Comparison of ENCODE assay signal across 24 mouse cellular contexts in genomic region chr16:48192197-48192596, GRCm38 (mm10).
"Had no signal": no experiment of that assay in that cellular context is flagged by ENCODE, and none has a peak within 500 bp of the region (broad histone marks: within the 10 kb centered on the region; RNA-seq: fewer than 3 reads in every experiment).

No protein-coding gene starts in this region.

- H3K36me3 ChIP-seq: heart, embryonic 13.5 days; heart, embryonic 15.5 days; hindbrain, embryonic 13.5 days; hindbrain, embryonic 15.5 days; limb, embryonic 13.5 days; limb, embryonic 15.5 days had no signal

- H3K4me1 ChIP-seq: heart, embryonic 13.5 days; heart, embryonic 15.5 days; hindbrain, embryonic 13.5 days; hindbrain, embryonic 15.5 days; limb, embryonic 13.5 days; limb, embryonic 15.5 days had no signal

- H3K4me3 ChIP-seq: heart, adult 2 months; heart, embryonic 13.5 days; heart, embryonic 15.5 days; hindbrain, embryonic 13.5 days; hindbrain, embryonic 15.5 days; limb, embryonic 13.5 days; limb, embryonic 15.5 days had no signal

- H3K4me2 ChIP-seq: heart, embryonic 11.5 days; heart, embryonic 13.5 days; heart, embryonic 15.5 days; hindbrain, embryonic 13.5 days; hindbrain, embryonic 15.5 days; limb, embryonic 13.5 days; limb, embryonic 15.5 days; liver, embryonic 11.5 days had no signal

- H3K27ac ChIP-seq: heart, adult 2 months; heart, embryonic 13.5 days; heart, embryonic 15.5 days; hindbrain, embryonic 13.5 days; hindbrain, embryonic 15.5 days; hindbrain, postnatal 0 days; limb, embryonic 13.5 days; limb, embryonic 15.5 days had no signal

- H3K9ac ChIP-seq: forebrain, postnatal 0 days; heart, embryonic 13.5 days; heart, embryonic 15.5 days; hindbrain, embryonic 13.5 days; hindbrain, embryonic 15.5 days; limb, embryonic 13.5 days; limb, embryonic 15.5 days had no signal

- H3K9me3 ChIP-seq: heart, embryonic 13.5 days; heart, embryonic 15.5 days; hindbrain, embryonic 13.5 days; hindbrain, embryonic 15.5 days; limb, embryonic 13.5 days; limb, embryonic 15.5 days had no signal

- H3K27me3 ChIP-seq: heart, embryonic 13.5 days; heart, embryonic 15.5 days; hindbrain, embryonic 13.5 days; hindbrain, embryonic 15.5 days; limb, embryonic 13.5 days; limb, embryonic 15.5 days had no signal

- DNase-seq: forebrain, postnatal 0 days; gastrocnemius, postnatal 14 days; gastrocnemius, postnatal 36 days; heart, adult 11 months; heart, adult 2 months; heart, postnatal 14 days; heart, postnatal 36 days; kidney, adult 11 months; kidney, adult 2 months; kidney, adult 9 months; kidney, postnatal 14 days; kidney, postnatal 36 days; layer of hippocampus, adult 9-11 months; layer of hippocampus, postnatal 36 days; left cerebral cortex, postnatal 4 days had no signal

- ATAC-seq: forebrain, postnatal 0 days; hindbrain, postnatal 0 days had no signal
